Mouse (Mus musculus): ENCODE measurements around the gene Gstm3.
A peak's percentile ranks its signal among the peaks of the same experiment; 100 is the strongest.
"Not testable (repeated sequence)": the region's sequence is repeated elsewhere in the genome, so short reads cannot be mapped to it uniquely, and the experiment has no call there.

The Gstm3 gene

DNA sequence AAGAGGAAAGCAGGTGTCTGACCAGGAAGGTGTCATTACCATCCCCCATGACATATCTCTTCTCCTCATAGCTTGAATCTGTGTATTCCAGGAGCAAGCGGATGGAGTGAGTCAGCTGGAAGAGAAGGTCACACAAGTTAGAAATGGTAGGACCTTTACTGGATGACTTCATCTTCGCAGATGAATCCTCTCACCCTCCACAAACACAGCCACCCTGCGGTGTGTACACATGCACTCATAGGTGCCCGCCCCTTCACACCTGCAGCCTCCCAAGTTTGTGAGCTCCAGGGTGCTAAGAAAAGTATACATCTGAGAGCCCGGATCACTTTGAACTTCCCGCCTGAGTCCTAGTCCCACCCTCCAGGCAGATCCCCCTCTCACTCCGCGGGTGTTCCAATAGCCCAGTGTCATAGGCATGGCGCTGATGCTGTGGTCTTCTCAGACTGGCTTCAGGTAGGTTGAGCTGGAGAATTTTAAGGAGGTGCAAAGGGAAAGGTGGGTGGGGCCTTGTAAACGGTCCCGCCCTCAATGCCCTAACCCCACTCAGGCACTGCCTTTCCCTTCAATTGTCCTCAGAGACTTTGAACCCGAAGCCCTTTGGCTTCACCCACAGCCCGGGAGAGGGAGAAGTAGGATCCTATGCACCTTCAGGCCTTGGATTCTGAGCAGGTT is at the start of gene Gstm3:
Gstm3 (minus strand) TSS at position 560 of the 672 bp plus-strand sequence.
- DNase-seq (ENCODE audit: low read depth) = no peak

DNA sequence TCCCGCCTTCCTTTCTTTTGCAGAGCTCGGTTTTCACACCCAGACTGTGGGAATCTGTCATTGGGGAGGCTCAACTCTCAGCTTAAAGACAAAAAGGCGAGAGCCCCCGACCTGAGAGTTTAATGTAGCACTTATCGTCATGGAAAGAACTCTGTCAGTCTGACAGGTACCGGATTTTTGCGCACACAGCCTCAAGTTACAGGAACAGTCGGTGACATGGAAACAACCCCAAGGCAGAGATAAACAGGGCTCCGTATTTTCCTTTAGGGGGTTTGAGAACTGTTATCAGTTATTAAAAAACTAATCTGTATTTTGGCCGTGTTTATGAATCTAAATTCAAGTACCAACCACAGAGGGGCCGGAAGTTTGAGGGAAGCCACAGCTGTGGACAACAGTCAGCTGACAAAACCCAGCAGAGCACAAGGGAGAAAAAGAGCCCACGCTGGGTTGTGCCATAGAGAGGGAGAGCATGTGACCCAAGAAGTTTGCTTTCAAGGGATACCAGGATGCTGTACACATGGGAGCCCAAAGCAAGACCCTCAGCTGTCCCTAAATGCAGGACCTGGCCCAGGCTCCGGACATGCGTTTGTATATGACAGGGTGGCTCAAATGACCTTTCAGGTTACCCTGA is 49.2 kb upstream of the Gstm3 start:
- DNase-seq (ENCODE audit: low read depth) = peak; percentile 35

DNA sequence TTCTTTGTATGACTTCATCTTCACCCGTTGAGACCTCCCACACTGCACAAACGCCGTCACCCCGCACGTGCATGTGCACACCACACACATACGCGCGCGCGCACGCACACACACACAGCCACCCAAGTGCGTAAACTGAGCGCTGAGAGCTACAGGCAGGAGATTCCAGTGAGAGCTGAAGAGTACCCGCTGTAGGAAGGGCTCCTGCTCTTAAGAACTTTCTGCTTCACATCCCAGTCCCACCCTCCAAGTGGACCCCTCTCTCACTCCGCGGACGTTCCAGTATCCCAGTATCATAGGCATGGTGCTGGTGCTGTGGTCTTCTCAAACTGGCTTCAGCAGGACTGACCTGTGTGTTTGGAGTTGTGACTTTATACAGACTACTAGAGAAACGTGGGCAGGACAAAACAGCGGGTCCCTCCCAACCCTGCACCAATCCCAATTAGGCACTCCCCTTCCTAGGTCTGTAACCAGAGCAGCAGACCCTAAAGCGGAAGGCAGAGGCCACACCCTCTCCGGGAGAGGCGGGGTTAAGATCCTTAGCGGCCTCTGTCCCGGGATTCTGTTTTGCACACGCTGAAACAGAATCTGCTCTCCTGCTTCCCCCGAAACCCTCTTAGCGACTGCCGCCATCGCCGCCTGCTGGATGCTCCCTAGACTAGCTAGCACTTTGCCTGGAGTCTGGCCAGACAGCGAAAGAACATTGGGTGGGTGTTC is 48.5 kb upstream of the Gstm3 start, which contains the start of gene Gstm1:
Gstm1 (minus strand) TSS at position 501 of the 717 bp plus-strand sequence.
- peak; percentile 98 for DNase-seq (ENCODE audit: low read depth)

GRCm38 (mm10) chr3:108016468-108016867 is 47.4 kb upstream of the Gstm3 start:
- not testable (repeated sequence) for DNase-seq (ENCODE audit: low read depth)

- DNase-seq (ENCODE audit: low read depth) = no peak
Measured at GRCm38 (mm10) chr3:108014974-108015346, 45.9 kb upstream of the Gstm3 start.

- peak; percentile 66 for DNase-seq (ENCODE audit: low read depth)
Measured at GRCm38 (mm10) chr3:108014098-108014973, 45.3 kb upstream of the Gstm3 start.

GRCm38 (mm10) chr3:108013331-108013871 is 44.3 kb upstream of the Gstm3 start:
- DNase-seq (ENCODE audit: low read depth) = peak; percentile 97

DNA sequence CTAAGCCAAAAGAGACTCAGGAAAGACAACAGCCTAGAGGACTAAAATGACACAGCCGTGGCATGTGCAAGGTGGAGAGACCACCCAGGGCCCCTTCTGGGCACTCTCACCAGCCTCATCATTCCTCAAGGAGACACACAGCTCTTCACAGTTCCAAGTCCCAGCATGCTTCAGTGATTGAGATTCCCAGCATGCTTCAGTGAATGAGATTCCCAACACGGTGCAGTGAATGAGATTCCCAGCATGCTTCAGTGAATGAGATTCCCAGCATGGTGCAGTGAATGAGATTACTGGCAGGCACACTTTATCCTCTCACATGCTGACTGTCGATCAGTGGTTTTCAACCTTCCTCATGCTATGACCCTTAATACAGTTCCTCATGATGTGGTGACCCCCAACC is 42.5 kb upstream of the Gstm3 start:
- DNase-seq (ENCODE audit: low read depth) = no peak

DNA sequence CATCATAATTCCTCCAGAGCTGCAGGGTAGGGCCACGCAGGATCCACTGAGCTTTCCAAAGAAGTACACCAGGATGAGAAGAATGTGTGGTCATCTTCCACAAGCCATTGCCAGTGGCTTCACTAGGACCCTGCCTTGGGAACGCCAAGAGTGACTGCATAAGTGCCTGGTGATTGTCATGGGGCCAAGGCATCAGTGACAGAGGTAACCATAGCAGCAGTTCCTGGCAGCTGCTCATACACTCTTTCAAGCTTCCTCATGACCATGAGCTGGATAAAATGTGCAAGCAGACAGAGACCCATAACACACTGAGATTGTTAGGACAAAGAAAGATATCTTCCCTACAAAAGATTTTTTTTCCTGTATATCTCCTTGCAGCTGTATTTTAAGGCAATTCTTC is 41.2 kb upstream of the Gstm3 start:
- peak; percentile 35 for DNase-seq (ENCODE audit: low read depth)

DNA sequence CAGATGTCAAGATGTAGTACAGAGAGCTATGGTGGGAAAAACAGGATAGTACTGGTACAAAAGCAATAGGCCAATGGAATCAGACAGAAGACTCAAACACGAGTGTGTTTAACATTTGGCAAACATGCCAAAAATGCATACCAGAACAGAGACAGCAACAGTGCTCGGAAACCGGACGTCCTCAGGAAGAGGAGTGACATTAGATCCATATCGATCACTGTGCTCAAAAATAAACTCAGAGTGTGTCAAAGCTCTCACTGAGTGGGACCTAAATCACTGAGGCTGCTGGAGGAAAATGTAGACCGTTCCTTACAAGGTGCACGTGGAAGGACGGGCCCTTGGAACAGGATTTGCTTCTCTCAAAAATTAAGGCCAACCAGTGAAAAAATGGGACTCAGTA is 32.9 kb upstream of the Gstm3 start:
- DNase-seq (ENCODE audit: low read depth) = no peak

- DNase-seq (ENCODE audit: low read depth) = no peak
Measured at GRCm38 (mm10) chr3:107999491-107999890, 30.4 kb upstream of the Gstm3 start.

- DNase-seq (ENCODE audit: low read depth) = no peak
Measured at GRCm38 (mm10) chr3:107998591-107998990, 29.5 kb upstream of the Gstm3 start.

GRCm38 (mm10) chr3:107996576-107996975 is 27.5 kb upstream of the Gstm3 start:
- DNase-seq (ENCODE audit: low read depth) = no peak

GRCm38 (mm10) chr3:107995974-107996373 is 26.9 kb upstream of the Gstm3 start:
- not testable (repeated sequence) for DNase-seq (ENCODE audit: low read depth)

GRCm38 (mm10) chr3:107986041-107986562 is 17.0 kb upstream of the Gstm3 start, which contains the start of gene Gstm2:
TSS of gene Gstm2 (minus strand) at chr3:107986453.
- DNase-seq (ENCODE audit: low read depth) = peak; percentile 67

DNA sequence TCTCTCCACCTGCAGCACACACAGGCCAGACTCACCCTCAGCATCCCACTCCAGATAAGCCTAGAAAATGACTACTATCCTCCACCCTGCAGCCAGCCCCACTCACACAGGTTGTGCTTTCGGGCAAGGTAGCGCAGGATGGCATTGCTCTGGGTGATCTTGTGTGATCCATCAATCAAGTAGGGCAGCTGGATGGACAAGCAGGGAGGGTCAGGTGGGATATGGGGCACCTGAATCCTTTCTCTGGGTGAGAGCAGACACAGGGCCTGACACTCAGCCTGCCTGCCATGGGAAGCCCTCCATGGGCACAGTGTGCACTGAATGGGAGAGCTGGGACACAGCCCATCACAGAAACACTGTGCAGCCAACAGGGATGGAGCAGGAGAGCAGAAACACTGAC is 16.1 kb upstream of the Gstm3 start:
- not testable (repeated sequence) for DNase-seq (ENCODE audit: low read depth)

GRCm38 (mm10) chr3:107984471-107984870 is 15.4 kb upstream of the Gstm3 start:
- DNase-seq (ENCODE audit: low read depth) = no peak

- DNase-seq (ENCODE audit: low read depth) = no peak
Measured at GRCm38 (mm10) chr3:107983771-107984170, 14.7 kb upstream of the Gstm3 start.

DNA sequence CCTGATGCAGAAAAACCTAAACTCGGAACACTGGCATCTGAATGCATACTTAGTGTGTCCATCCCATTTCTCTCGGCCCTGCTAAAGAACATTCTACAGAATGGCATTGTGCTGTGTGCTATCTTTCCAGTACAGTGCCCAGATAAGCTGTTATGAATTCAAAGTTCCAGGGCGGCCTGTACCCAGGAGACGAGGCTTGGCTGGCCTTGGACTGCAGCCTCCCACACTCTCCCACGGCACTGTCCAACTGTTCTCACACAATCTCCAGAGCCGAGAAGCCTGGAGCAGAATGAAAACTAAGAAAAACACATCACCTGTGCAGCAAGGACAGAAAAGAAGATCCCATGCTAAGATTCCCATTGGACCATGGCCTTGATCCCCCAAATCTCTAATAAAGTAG is 13.6 kb upstream of the Gstm3 start:
- DNase-seq (ENCODE audit: low read depth) = no peak

DNA sequence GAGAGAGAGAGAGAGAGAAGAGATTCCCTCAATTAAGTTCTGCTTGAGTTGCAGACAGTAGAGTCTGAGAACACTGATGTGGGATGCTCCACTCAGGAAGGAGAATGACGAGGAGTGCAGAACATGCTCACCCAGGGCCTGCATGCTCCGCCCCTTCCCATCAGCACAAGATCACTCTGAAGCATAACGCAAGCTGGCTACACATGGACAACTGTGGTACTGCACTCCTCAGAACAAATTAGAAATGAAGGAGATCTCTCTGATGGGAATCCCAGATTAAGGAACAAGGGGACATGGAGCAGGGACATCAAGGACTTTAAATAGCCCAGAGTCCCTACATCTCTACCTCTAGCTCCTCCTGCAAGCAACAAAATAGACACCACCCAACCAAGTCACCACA is 12.2 kb upstream of the Gstm3 start:
- DNase-seq (ENCODE audit: low read depth) = no peak

DNA sequence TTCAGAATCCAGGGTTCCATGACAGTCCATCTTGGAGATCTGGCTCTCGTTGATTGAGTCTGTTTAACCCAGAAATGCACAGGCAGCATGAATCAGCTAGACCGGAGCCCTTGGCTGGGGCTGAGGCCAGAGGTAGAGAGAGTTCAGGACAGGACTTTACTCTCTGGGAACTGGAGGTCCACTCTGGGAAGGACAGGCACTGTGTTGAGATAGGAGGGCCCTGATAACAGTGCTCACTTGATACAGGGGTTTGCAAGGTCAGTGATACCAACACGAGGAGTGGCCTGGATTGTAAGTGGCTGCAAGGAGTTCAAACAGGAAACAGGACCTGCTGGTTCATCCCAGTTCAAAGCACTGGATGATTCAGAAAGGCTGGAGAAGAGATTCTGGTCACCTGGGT is 8.6 kb upstream of the Gstm3 start:
- DNase-seq (ENCODE audit: low read depth) = no peak
